Mouse (Mus musculus): ENCODE measurements around the gene Ccr4. TPM values are rescaled to one million over a fixed set of nuclear protein-coding genes. Genes with fewer than 3 reads are reported as not detected.

Ccr4 gene
- polyA plus RNA-seq, 1 experiment = not detected

Other genes starting within 250 kb of the Ccr4 start
- gene Bcl2a1c, start 174.8 kb downstream of the Ccr4 start, polyA plus RNA-seq (2012; rRNA removed) = not detected in 2 replicates
- gene Crtap, start 114.2 kb downstream of the Ccr4 start, polyA plus RNA-seq (2012; rRNA removed) = 15.5 and 16.4 TPM in 2 replicates
- 23.3 and 23.9 TPM in 2 replicates for gene Glb1, start 103.8 kb downstream of the Ccr4 start, polyA plus RNA-seq (2012; rRNA removed)
- gene Tmppe, start 103.8 kb downstream of the Ccr4 start, polyA plus RNA-seq (2012; rRNA removed) = 4.0 and 4.9 TPM in 2 replicates
- 0.17 TPM in 1 of 2 replicates, not detected in the other for gene C130032M10Rik, start 10.8 kb upstream of the Ccr4 start, polyA plus RNA-seq (2012; rRNA removed)
- 0.13 and 0.26 TPM in 2 replicates for gene Trim71, start 59.5 kb upstream of the Ccr4 start, polyA plus RNA-seq (2012; rRNA removed)
- gene Cnot10, start 135.3 kb upstream of the Ccr4 start, polyA plus RNA-seq (2012; rRNA removed) = 78.8 and 83.4 TPM in 2 replicates
- gene Dync1li1, start 183.9 kb upstream of the Ccr4 start, polyA plus RNA-seq (2012; rRNA removed) = 49.7 and 56.9 TPM in 2 replicates
- 18.4 and 23.9 TPM in 2 replicates for gene Cmtm6, start 226.2 kb upstream of the Ccr4 start, polyA plus RNA-seq (2012; rRNA removed)